Mouse (Mus musculus): ENCODE measurements around the gene Zfp110.

- TF ChIP-seq REST (IDR thresholded peaks at IDR 0.05; ENCODE audit: insufficient read depth, insufficient read length): no peak
- no peak for TF ChIP-seq POLR2A (IDR thresholded peaks at IDR 0.05; ENCODE audit: insufficient read length, low read depth)
- no peak for TF ChIP-seq CEBPB (IDR thresholded peaks at IDR 0.05; ENCODE audit: insufficient read depth, poor library complexity, severe bottlenecking)
- TF ChIP-seq E2F4 (IDR thresholded peaks at IDR 0.05; ENCODE audit: insufficient read depth): no peak
- no peak for TF ChIP-seq MYOG (IDR thresholded peaks at IDR 0.05; ENCODE audit: control insufficient read depth in 1 of 3, insufficient read depth in 1 of 3, insufficient read length in 2 of 3, low read depth in 2 of 3)
Observed at GRCm38 (mm10) chr7:12835193-12835671, 671 bp downstream of the Zfp110 start.

Data from myocyte (in vitro differentiated cells).